Mouse (Mus musculus): ENCODE measurements around the gene Miga2. TPM values are rescaled to one million over a fixed set of nuclear protein-coding genes. Genes with fewer than 3 reads are reported as not detected.

Gene Miga2
- polyA plus RNA-seq, 1 experiment from 2014 or later = 18.7 TPM

- 97% methylated on average over 8 of the region's 8 CpGs for WGBS
- Histone ChIP-seq H3K9ac (ENCODE audit: low read length) (no peak overlapping the region), H3K27ac (ENCODE audit: low read depth, low read length) (no peak overlapping the region), H3K4me3 (ENCODE audit: low read depth, low read length) (no peak overlapping the region), H3K9me3 (replicated peaks; ENCODE audit: control insufficient read depth, low read length) (no peaks in the 10 kb centered on the region), H3K4me1 (ENCODE audit: control insufficient read depth, insufficient read depth, low read length) (no peaks in the 10 kb centered on the region), H3K36me3 (ENCODE audit: control insufficient read depth, insufficient read depth, low read length) (peaks cover 92% of the 10 kb centered on the region), H3K27me3 (replicated peaks; ENCODE audit: control insufficient read depth, insufficient read depth, low read length) (no peaks in the 10 kb centered on the region), H3K4me2 (ENCODE audit: low read length) (no peak overlapping the region)
- no peak for DNase-seq (ENCODE audit: low spot score)
- ATAC-seq = no peak
Measured at GRCm38 (mm10) chr2:30371544-30371943, 7.5 kb downstream of the Miga2 start.

GRCm38 (mm10) chr2:30372726-30373125 is 8.7 kb downstream of the Miga2 start:
- WGBS = 97% methylated on average over 5 of the region's 5 CpGs
- DNase-seq (ENCODE audit: low spot score) (no peak), ATAC-seq (no peak)
- H3K27me3 ChIP-seq (replicated peaks; ENCODE audit: control insufficient read depth, insufficient read depth, low read length) = no peaks in the 10 kb centered on the region
- no peak overlapping the region for H3K4me2 ChIP-seq (ENCODE audit: low read length)
- H3K36me3 ChIP-seq (ENCODE audit: control insufficient read depth, insufficient read depth, low read length) = peaks cover 92% of the 10 kb centered on the region
- H3K4me3 ChIP-seq (ENCODE audit: low read depth, low read length) = no peak overlapping the region
- H3K9ac ChIP-seq (ENCODE audit: low read length) = no peak overlapping the region
- H3K27ac ChIP-seq (ENCODE audit: low read depth, low read length) = no peak overlapping the region
- no peaks in the 10 kb centered on the region for H3K4me1 ChIP-seq (ENCODE audit: control insufficient read depth, insufficient read depth, low read length)
- H3K9me3 ChIP-seq (replicated peaks; ENCODE audit: control insufficient read depth, low read length) = no peaks in the 10 kb centered on the region

GRCm38 (mm10) chr2:30375893-30376292 is 11.9 kb downstream of the Miga2 start:
- Histone ChIP-seq H3K36me3 (ENCODE audit: control insufficient read depth, insufficient read depth, low read length) (peaks cover 90% of the 10 kb centered on the region), H3K4me3 (ENCODE audit: low read depth, low read length) (no peak overlapping the region), H3K27me3 (replicated peaks; ENCODE audit: control insufficient read depth, insufficient read depth, low read length) (no peaks in the 10 kb centered on the region), H3K27ac (ENCODE audit: low read depth, low read length) (no peak overlapping the region), H3K9me3 (replicated peaks; ENCODE audit: control insufficient read depth, low read length) (no peaks in the 10 kb centered on the region), H3K4me1 (ENCODE audit: control insufficient read depth, insufficient read depth, low read length) (no peaks in the 10 kb centered on the region), H3K9ac (ENCODE audit: low read length) (no peak overlapping the region), H3K4me2 (ENCODE audit: low read length) (no peak overlapping the region)
- DNase-seq (ENCODE audit: low spot score) = no peak
- 95% methylated on average over 10 of the region's 10 CpGs for WGBS
- ATAC-seq = no peak

- no peak for DNase-seq (ENCODE audit: low spot score)
- Histone ChIP-seq H3K4me2 (ENCODE audit: low read length) (no peak overlapping the region), H3K9me3 (replicated peaks; ENCODE audit: control insufficient read depth, low read length) (no peaks in the 10 kb centered on the region), H3K36me3 (ENCODE audit: control insufficient read depth, insufficient read depth, low read length) (peaks cover 90% of the 10 kb centered on the region), H3K27me3 (replicated peaks; ENCODE audit: control insufficient read depth, insufficient read depth, low read length) (no peaks in the 10 kb centered on the region), H3K4me3 (ENCODE audit: low read depth, low read length) (no peak overlapping the region), H3K27ac (ENCODE audit: low read depth, low read length) (no peak overlapping the region), H3K9ac (ENCODE audit: low read length) (no peak overlapping the region), H3K4me1 (ENCODE audit: control insufficient read depth, insufficient read depth, low read length) (no peaks in the 10 kb centered on the region)
- 80% methylated on average over 5 of the region's 5 CpGs for whole genome bisulfite sequencing
- no peak for ATAC-seq
Measured at GRCm38 (mm10) chr2:30377721-30378120, 13.7 kb downstream of the Miga2 start.

GRCm38 (mm10) chr2:30379307-30379706 is 15.3 kb downstream of the Miga2 start:
- DNase-seq (ENCODE audit: low spot score) (no peak), ATAC-seq (no peak)
- Histone ChIP-seq H3K9ac (ENCODE audit: low read length) (no peak overlapping the region), H3K27ac (ENCODE audit: low read depth, low read length) (no peak overlapping the region), H3K4me2 (ENCODE audit: low read length) (no peak overlapping the region), H3K4me1 (ENCODE audit: control insufficient read depth, insufficient read depth, low read length) (no peaks in the 10 kb centered on the region), H3K36me3 (ENCODE audit: control insufficient read depth, insufficient read depth, low read length) (peaks cover 92% of the 10 kb centered on the region), H3K4me3 (ENCODE audit: low read depth, low read length) (no peak overlapping the region), H3K27me3 (replicated peaks; ENCODE audit: control insufficient read depth, insufficient read depth, low read length) (no peaks in the 10 kb centered on the region), H3K9me3 (replicated peaks; ENCODE audit: control insufficient read depth, low read length) (no peaks in the 10 kb centered on the region)
- 96% methylated on average over 7 of the region's 7 CpGs for WGBS

- DNase-seq (ENCODE audit: low spot score) (no peak), ATAC-seq (no peak)
- Histone ChIP-seq H3K27ac (ENCODE audit: low read depth, low read length) (no peak overlapping the region), H3K4me3 (ENCODE audit: low read depth, low read length) (no peak overlapping the region), H3K9me3 (replicated peaks; ENCODE audit: control insufficient read depth, low read length) (no peaks in the 10 kb centered on the region), H3K9ac (ENCODE audit: low read length) (no peak overlapping the region), H3K4me2 (ENCODE audit: low read length) (no peak overlapping the region), H3K36me3 (ENCODE audit: control insufficient read depth, insufficient read depth, low read length) (peaks cover 87% of the 10 kb centered on the region), H3K4me1 (ENCODE audit: control insufficient read depth, insufficient read depth, low read length) (no peaks in the 10 kb centered on the region), H3K27me3 (replicated peaks; ENCODE audit: control insufficient read depth, insufficient read depth, low read length) (no peaks in the 10 kb centered on the region)
- WGBS = 89% methylated on average over 10 of the region's 10 CpGs
Measured at GRCm38 (mm10) chr2:30380564-30381376, 16.7 kb downstream of the Miga2 start.

GRCm38 (mm10) chr2:30381377-30381725 is 17.3 kb downstream of the Miga2 start:
- no peak for DNase-seq (ENCODE audit: low spot score)
- no peak overlapping the region for H3K9ac ChIP-seq (ENCODE audit: low read length)
- H3K4me3 ChIP-seq (ENCODE audit: low read depth, low read length) = no peak overlapping the region
- no peak overlapping the region for H3K27ac ChIP-seq (ENCODE audit: low read depth, low read length)
- no peak for ATAC-seq
- no peaks in the 10 kb centered on the region for H3K4me1 ChIP-seq (ENCODE audit: control insufficient read depth, insufficient read depth, low read length)
- H3K9me3 ChIP-seq (replicated peaks; ENCODE audit: control insufficient read depth, low read length) = no peaks in the 10 kb centered on the region
- 94% methylated on average over 4 of the region's 4 CpGs for WGBS
- no peaks in the 10 kb centered on the region for H3K27me3 ChIP-seq (replicated peaks; ENCODE audit: control insufficient read depth, insufficient read depth, low read length)
- H3K4me2 ChIP-seq (ENCODE audit: low read length) = no peak overlapping the region
- H3K36me3 ChIP-seq (ENCODE audit: control insufficient read depth, insufficient read depth, low read length) = peaks cover 82% of the 10 kb centered on the region

- Histone ChIP-seq H3K4me3 (ENCODE audit: low read depth, low read length) (no peak overlapping the region), H3K4me2 (ENCODE audit: low read length) (no peak overlapping the region), H3K9ac (ENCODE audit: low read length) (no peak overlapping the region), H3K27ac (ENCODE audit: low read depth, low read length) (no peak overlapping the region), H3K36me3 (ENCODE audit: control insufficient read depth, insufficient read depth, low read length) (peaks cover 50% of the 10 kb centered on the region), H3K4me1 (ENCODE audit: control insufficient read depth, insufficient read depth, low read length) (no peaks in the 10 kb centered on the region), H3K9me3 (replicated peaks; ENCODE audit: control insufficient read depth, low read length) (no peaks in the 10 kb centered on the region), H3K27me3 (replicated peaks; ENCODE audit: control insufficient read depth, insufficient read depth, low read length) (no peaks in the 10 kb centered on the region)
- no peak for DNase-seq (ENCODE audit: low spot score)
- ATAC-seq = no peak
- 85% methylated on average over 5 of the region's 5 CpGs for WGBS
Measured at GRCm38 (mm10) chr2:30384814-30385213, 20.8 kb downstream of the Miga2 start.

GRCm38 (mm10) chr2:30385591-30385990 is 21.6 kb downstream of the Miga2 start:
- no peaks in the 10 kb centered on the region for H3K4me1 ChIP-seq (ENCODE audit: control insufficient read depth, insufficient read depth, low read length)
- H3K9me3 ChIP-seq (replicated peaks; ENCODE audit: control insufficient read depth, low read length) = no peaks in the 10 kb centered on the region
- H3K27ac ChIP-seq (ENCODE audit: low read depth, low read length) = no peak overlapping the region
- no peak for ATAC-seq
- WGBS = 86% methylated on average over 4 of the region's 4 CpGs
- H3K27me3 ChIP-seq (replicated peaks; ENCODE audit: control insufficient read depth, insufficient read depth, low read length) = no peaks in the 10 kb centered on the region
- H3K36me3 ChIP-seq (ENCODE audit: control insufficient read depth, insufficient read depth, low read length) = peaks cover 43% of the 10 kb centered on the region
- DNase-seq (ENCODE audit: low spot score) = no peak
- no peak overlapping the region for H3K4me2 ChIP-seq (ENCODE audit: low read length)
- no peak overlapping the region for H3K9ac ChIP-seq (ENCODE audit: low read length)
- no peak overlapping the region for H3K4me3 ChIP-seq (ENCODE audit: low read depth, low read length)
